Mouse (Mus musculus) intestine, embryonic 14.5 days (tissue): Measurements from ENCODE around the gene Atrip. TPM values are rescaled to one million over a fixed set of nuclear protein-coding genes. Genes with fewer than 3 reads are reported as not detected.

Experiments
- ATAC-seq: fragments of 200-750 bp; cut with Nextera tagmentation; replicated peaks from 2 replicates; pipeline ENCODE4 v1.8.0; 2017; ENCODE audit warnings: low read depth, moderate number of reproducible peaks, moderate TSS enrichment, moderate library complexity; ENCODE audit not compliant: low FRiP score, low TSS enrichment
- DNase-seq: peaks from one replicate; pipeline ENCODE4 v3.0.0-alpha.2; 2018; ENCODE audit warnings: low spot score
- H3K27ac ChIP-seq: fragments of 300-500 bp; sonication (generic); 2 replicates; pipeline ENCODE4 v1.5.1; 2014; ENCODE audit warnings: low read depth, mild to moderate bottlenecking, control low read depth
- H3K27me3 ChIP-seq: fragments of 300-500 bp; sonication (generic); replicated peaks from 2 replicates; pipeline ENCODE4 v1.6.1; 2014; ENCODE audit warnings: low read length, control low read depth; ENCODE audit not compliant: control insufficient read depth, insufficient read depth
- H3K36me3 ChIP-seq: fragments of 300-500 bp; sonication (generic); 2 replicates; pipeline ENCODE4 v1.6.1; 2014; ENCODE audit warnings: low read length, control low read depth; ENCODE audit not compliant: control insufficient read depth, insufficient read depth
- H3K4me1 ChIP-seq: fragments of 300-500 bp; sonication (generic); replicated peaks from 2 replicates; pipeline ENCODE4 v1.6.1; 2014; ENCODE audit warnings: low read length, control low read depth, mixed read lengths; ENCODE audit not compliant: control insufficient read depth, insufficient read depth
- H3K4me2 ChIP-seq: fragments of 300-500 bp; sonication (generic); 2 replicates; pipeline ENCODE4 v1.6.1; 2014; ENCODE audit warnings: low read length
- H3K4me3 ChIP-seq: fragments of 300-500 bp; sonication (generic); 2 replicates; pipeline ENCODE4 v1.5.1; 2014; ENCODE audit warnings: low read depth, low read length, control low read depth, mixed read lengths
- H3K9ac ChIP-seq: fragments of 300-500 bp; sonication (generic); 2 replicates; pipeline ENCODE4 v1.6.1; 2014; ENCODE audit warnings: mild to moderate bottlenecking, low read length
- H3K9me3 ChIP-seq: fragments of 300-500 bp; sonication (generic); 2 replicates; pipeline ENCODE4 v1.6.1; 2016; ENCODE audit warnings: low read length, control low read depth; ENCODE audit not compliant: control insufficient read depth
- WGBS: fragments of 180-500 bp; shearing (Covaris S2); extraction: QIAGEN DNeasy Blood & Tissue Kit; methylation state at CpG from one replicate; pipeline ENCODE4 v1.1.7; 2014; 5-methylcytosine and 5-hydroxymethylcytosine counted together
- polyA plus RNA-seq: library from polyadenylated mRNA; unstranded; fragments of >200 nt; fragmentation: Nextera tagmentation; extraction: Ambion mirVana; gene quantifications from 2 replicates; pipeline ENCODE4 v1.2.1, GENCODE M21; 2014

Gene Atrip
- polyA plus RNA-seq, 1 experiment from 2014 or later, result 28.2 TPM

DNA sequence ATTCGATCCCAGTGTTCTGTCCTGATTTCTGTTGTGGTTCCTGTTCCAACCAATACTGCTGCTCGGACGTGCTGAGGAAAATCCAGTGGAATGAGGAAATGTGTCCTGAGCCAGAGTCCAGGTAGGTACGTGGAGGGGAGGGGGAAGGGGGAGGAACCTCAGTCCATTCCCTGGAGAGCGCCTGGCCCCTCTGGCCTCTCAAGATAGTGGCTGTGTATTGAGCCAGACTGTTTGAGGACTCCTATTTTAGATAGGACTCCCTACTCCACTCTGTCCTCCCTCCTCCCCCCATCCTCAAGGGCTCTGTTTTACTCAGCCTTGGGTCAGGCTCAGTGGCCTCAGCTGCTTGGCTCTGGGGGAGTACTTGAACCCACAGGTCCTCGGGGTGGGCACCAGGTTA, 33.0 kb downstream of the Atrip start:
- Histone ChIP-seq H3K9ac (no peak overlapping the region), H3K27me3 (no peaks in the 10 kb centered on the region), H3K4me1 (peaks cover 21% of the 10 kb centered on the region), H3K36me3 (no peaks in the 10 kb centered on the region), H3K4me2 (peak overlapping the region; percentile 18; the same call in 1 of the 2 replicates), H3K9me3 (no peaks in the 10 kb centered on the region), H3K4me3 (no peak overlapping the region), H3K27ac (0 out of 2 replicates have a peak overlapping the region, but pooled peaks have one; percentile 33)
- DNase-seq (no peak), ATAC-seq (peak; percentile 81)
- WGBS, result 57% methylated on average over 6 of the region's 6 CpGs

DNA sequence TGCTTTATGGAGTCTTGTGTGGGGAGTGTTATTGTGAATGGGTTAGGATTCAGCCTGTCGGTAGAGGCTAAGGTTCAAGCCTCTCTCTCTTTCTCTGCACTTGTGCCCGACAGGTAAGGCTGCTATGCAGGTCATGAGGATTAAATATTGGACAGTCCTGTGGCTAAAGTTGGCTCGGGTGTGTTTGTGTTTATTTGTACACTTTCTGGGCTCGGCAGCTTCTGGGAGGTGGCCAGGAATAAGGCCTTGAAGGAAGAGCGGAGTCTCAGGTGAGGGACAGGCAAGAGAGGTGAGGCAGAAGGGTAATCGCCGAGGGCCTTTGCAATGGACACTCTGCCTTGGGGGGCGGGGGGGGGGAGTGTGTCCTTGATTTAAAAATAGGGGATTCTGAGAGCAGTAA, 33.7 kb downstream of the Atrip start:
- Histone ChIP-seq H3K27ac (0 out of 2 replicates have a peak overlapping the region, but pooled peaks have one; percentile 33), H3K4me3 (no peak overlapping the region), H3K9ac (no peak overlapping the region), H3K4me2 (peak overlapping the region; percentile 18; the same call in 1 of the 2 replicates), H3K4me1 (peaks cover 21% of the 10 kb centered on the region), H3K27me3 (no peaks in the 10 kb centered on the region), H3K9me3 (no peaks in the 10 kb centered on the region), H3K36me3 (no peaks in the 10 kb centered on the region)
- 72% methylated on average over 8 of the region's 8 CpGs for WGBS
- DNase-seq (no peak), ATAC-seq (no peak)

DNA sequence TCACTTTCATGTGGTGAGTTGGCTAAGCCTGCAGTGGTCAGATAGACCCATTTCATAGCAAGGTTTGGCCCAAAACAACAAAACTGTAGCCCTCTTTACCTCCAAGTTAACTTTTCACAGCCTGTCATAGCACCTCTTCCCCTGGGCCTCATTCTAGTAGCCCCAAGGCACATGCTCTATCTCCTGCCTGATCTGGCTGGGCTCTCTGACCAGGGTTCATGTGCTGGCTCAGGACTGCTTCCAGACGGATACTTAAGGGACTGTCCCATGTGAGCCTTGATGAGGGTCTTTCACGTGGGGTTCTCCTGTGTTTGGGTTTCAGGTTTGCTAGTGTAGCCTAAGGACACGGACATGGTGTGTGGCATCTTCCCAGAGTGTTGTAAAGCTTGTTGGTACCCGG, 34.2 kb downstream of the Atrip start:
- H3K9me3 ChIP-seq, result no peaks in the 10 kb centered on the region
- no peak overlapping the region for H3K9ac ChIP-seq
- H3K36me3 ChIP-seq, result no peaks in the 10 kb centered on the region
- peak overlapping the region; percentile 77 for H3K4me2 ChIP-seq
- no peak for ATAC-seq
- peaks cover 21% of the 10 kb centered on the region for H3K4me1 ChIP-seq
- 72% methylated on average over 4 of the region's 4 CpGs for WGBS
- H3K27me3 ChIP-seq, result no peaks in the 10 kb centered on the region
- H3K27ac ChIP-seq, result no peak overlapping the region
- DNase-seq, result no peak
- no peak overlapping the region for H3K4me3 ChIP-seq

DNA sequence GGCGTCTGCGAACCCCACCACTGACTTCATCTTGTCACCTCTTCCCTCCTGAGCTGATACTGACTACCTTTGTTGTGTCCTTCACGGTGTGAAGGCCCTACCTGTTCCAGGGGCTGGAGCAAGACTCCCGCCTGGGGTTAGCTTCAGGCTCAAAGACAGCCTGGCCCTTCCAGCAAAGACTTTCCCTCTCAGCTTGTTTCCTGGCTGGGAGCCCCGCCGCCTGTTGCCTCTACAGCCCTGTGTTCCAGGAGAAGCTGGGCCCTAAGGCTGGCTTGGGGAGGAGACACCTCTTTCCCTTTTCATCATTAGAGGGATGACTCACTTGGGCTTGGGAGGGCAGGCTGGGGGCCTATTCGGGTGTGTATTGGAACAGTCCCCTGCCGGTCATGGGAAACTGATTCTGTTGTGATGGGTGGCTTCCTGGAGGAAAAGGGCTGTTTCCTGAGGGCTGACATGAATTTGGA, 35.0 kb downstream of the Atrip start:
- Histone ChIP-seq H3K36me3 (no peaks in the 10 kb centered on the region), H3K4me1 (peaks cover 21% of the 10 kb centered on the region), H3K9ac (peak overlapping the region; percentile 62), H3K4me3 (peak overlapping the region; percentile 65), H3K9me3 (no peaks in the 10 kb centered on the region), H3K27ac (peak overlapping the region; percentile 66), H3K27me3 (no peaks in the 10 kb centered on the region), H3K4me2 (peak overlapping the region; percentile 77)
- ATAC-seq (peak; percentile 30; the same call in 1 of the 2 replicates), DNase-seq (no peak)
- 16% methylated on average over 8 of the region's 8 CpGs for WGBS

DNA sequence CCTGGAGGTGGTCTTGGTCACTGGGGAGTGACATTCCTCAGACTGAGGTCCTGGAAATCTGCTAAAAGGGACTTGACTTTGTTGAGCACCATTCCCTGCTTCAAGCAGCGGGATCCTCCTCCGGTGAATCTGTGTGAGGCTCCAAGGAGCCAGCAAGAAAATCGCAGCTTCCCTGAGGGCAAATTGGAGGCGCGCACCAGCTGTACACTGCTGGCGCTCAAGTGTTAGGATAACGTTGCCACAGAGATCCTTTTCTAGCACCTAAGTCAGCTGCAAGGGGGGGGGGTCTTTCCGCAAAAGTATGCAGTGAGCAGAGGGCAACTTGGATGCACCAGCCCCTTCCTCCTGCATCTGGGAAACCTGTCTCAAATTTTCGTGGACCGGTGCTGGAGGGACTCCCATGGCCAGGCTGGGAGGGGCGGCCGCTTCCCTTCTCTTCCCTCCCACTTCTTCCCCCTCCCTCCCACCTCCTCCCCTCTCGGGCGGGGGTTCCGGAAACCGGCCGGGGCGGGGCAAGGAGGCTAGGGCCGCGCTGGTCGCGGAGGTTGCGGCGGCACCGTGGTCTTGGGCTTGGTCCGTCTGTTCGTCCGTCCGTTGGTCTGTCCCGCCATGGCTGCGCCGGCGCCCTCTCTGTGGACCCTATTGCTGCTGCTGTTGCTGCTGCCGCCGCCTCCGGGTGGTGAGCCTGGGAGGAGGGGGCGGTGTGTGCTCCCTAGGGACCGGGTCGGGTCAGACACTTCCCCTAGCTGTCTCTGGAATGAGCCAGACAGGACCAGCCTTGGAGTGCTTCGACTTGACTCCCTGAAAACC, 35.6 kb downstream of the Atrip start, which contains the start of gene Shisa5:
Gene Shisa5 (plus strand): TSS at position 480 of the 810 bp plus-strand sequence.
- under 1% methylated on average over 36 of the region's 40 CpGs for WGBS
- Histone ChIP-seq H3K4me1 (peaks cover 21% of the 10 kb centered on the region), H3K9me3 (no peaks in the 10 kb centered on the region), H3K27me3 (no peaks in the 10 kb centered on the region), H3K4me2 (peak within 1 kb of the TSS; percentile 77), H3K36me3 (no peaks in the 10 kb centered on the region), H3K9ac (peak within 1 kb of the TSS; percentile 62), H3K27ac (peak within 1 kb of the TSS; percentile 66), H3K4me3 (peak within 1 kb of the TSS; percentile 65)
- DNase-seq (peak; percentile 91), ATAC-seq (peak; percentile 86)

DNA sequence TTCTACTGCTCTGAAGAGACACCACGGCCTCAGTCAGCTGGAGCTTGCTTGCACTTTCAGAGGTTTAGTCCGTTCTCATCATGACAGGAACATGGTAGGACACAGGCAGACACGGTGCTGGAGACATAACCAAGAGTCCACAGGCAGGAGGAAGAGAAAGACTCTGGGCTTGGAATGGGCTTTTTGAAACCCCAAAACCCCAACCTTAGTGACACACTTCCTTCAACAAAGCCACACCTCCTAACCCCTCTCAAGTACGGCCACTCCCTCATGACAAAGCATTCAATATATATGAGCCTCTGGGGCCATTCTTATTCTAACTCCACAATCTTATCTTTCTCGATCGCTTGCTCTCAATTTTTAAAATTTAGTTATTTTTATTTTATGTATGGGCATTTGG, 41.5 kb downstream of the Atrip start:
- H3K9me3 ChIP-seq, result no peaks in the 10 kb centered on the region
- ATAC-seq, result no peak
- peaks cover 3% of the 10 kb centered on the region; the same call in 1 of the 2 replicates for H3K36me3 ChIP-seq
- H3K4me2 ChIP-seq, result no peak overlapping the region
- 82% methylated on average over 6 of the region's 6 CpGs for WGBS
- DNase-seq, result no peak
- no peak overlapping the region for H3K9ac ChIP-seq
- no peaks in the 10 kb centered on the region for H3K4me1 ChIP-seq
- H3K27me3 ChIP-seq, result no peaks in the 10 kb centered on the region
- H3K27ac ChIP-seq, result no peak overlapping the region
- no peak overlapping the region for H3K4me3 ChIP-seq

DNA sequence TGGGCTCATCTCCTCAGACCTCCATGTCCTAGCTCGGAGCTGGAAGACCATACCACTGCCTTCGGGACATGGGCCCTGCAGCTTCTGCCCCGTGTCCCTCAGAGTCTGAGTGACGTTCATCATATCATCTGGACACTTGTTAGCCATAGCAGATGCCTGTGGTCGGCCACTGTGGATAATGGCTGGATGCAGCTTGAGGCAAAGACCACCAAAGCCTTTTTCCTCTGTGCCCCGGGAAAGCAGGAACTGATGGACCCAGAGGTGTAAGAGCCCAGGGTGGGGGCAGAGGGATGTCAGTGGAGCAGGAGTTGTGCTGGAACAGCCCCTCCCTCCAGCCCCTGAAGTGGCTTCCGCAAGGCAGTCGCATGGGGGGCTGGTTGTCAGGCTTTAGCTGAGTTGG, 42.2 kb downstream of the Atrip start:
- Histone ChIP-seq H3K27ac (no peak overlapping the region), H3K4me2 (no peak overlapping the region), H3K36me3 (peaks cover 3% of the 10 kb centered on the region; the same call in 1 of the 2 replicates), H3K27me3 (no peaks in the 10 kb centered on the region), H3K9ac (no peak overlapping the region), H3K4me3 (no peak overlapping the region), H3K4me1 (no peaks in the 10 kb centered on the region), H3K9me3 (no peaks in the 10 kb centered on the region)
- no peak for ATAC-seq
- WGBS, result 79% methylated on average over 8 of the region's 8 CpGs
- DNase-seq, result no peak

DNA sequence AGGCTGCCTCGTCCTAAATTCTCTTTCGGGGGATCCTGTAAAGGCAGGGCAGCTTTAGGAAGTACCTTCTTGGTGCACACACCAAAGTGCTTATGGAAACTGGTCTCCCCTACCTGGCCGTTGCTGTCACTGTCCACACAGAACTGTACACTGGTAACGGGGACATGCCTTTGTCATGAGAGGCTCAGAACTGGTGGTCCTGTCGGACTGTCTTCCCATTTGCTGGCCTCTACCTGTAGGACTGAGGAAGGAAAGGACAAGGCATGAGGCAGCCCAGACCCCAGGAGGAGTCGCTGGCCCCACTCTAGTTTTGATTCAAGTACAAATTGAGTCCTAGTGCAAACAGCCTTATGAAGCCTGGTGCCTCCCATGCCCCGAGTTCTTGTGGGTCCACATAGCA, 42.9 kb downstream of the Atrip start:
- Histone ChIP-seq H3K4me2 (no peak overlapping the region), H3K9ac (no peak overlapping the region), H3K27ac (no peak overlapping the region), H3K4me1 (no peaks in the 10 kb centered on the region), H3K27me3 (no peaks in the 10 kb centered on the region), H3K4me3 (no peak overlapping the region), H3K9me3 (no peaks in the 10 kb centered on the region), H3K36me3 (peaks cover 3% of the 10 kb centered on the region; the same call in 1 of the 2 replicates)
- DNase-seq (no peak), ATAC-seq (no peak)
- WGBS, result 92% methylated on average over 7 of the region's 7 CpGs
